ENCODE assay signal across 10 mouse cellular contexts in the genomic region with DNA sequence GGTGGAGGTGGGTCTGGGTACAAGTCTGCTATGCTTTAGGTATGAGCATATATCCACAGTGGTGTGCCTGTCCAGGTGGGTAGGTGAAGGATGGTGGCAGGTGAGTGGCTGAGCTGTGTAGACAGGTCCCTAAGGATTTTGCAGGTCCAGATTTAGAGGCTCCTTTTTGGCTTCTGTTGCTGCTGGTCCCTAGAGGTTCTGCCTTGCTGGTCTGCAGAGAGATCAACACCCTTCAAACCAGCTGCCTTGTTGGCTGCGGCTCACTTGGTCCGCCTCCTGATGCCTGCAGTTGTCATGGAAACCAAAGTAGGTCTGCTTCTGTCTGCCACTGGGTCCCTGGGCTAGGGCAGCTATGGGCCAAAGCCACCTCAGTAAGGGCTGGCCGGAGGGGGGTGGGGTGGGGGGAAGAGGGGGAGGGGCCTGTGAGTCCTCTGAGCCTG. TPM values are rescaled to one million over a fixed set of nuclear protein-coding genes. Genes with fewer than 3 reads are reported as not detected.
A peak's percentile ranks its signal among the peaks of the same experiment; 100 is the strongest.
DNase-seq lines count a peak whose midpoint lies in the region; ATAC-seq lines count a peak whose summit lies in the region.
"Had no signal": no experiment of that assay in that cellular context is flagged by ENCODE, and none has a peak within 500 bp of the region (broad histone marks: within the 10 kb centered on the region; RNA-seq: fewer than 3 reads in every experiment).

No protein-coding gene starts in this region.

- H3K9me3 ChIP-seq in neural tube, embryonic 11.5 days (ENCODE audit: control insufficient read depth, low read length) = no peaks in the 10 kb centered on the region
- H3K9me3 ChIP-seq in embryonic facial prominence, embryonic 12.5 days = no peaks in the 10 kb centered on the region
- H3K9me3 ChIP-seq in intestine, embryonic 16.5 days (ENCODE audit: control insufficient read depth, low read length) = no peaks in the 10 kb centered on the region
- no peaks in the 10 kb centered on the region for H3K9me3 ChIP-seq in neural tube, embryonic 12.5 days
- H3K9me3 ChIP-seq: liver, embryonic 15.5 days had no signal

- H3K4me2 ChIP-seq in neural tube, embryonic 11.5 days (ENCODE audit: low read depth) = no peak overlapping the region
- H3K4me2 ChIP-seq in embryonic facial prominence, embryonic 12.5 days (replicated peaks) = no peak overlapping the region
- H3K4me2 ChIP-seq in intestine, embryonic 16.5 days (ENCODE audit: low read depth, low read length) = no peak overlapping the region
- H3K4me2 ChIP-seq in neural tube, embryonic 12.5 days (replicated peaks) = no peak overlapping the region
- H3K4me2 ChIP-seq: liver, embryonic 15.5 days had no signal

- peak; percentile 69 for DNase-seq in neural tube, embryonic 11.5 days (ENCODE audit: low spot score)
- DNase-seq in neural tube, embryonic 10.5 days (ENCODE audit: extremely low spot score, low spot score) = no peak
- no peak for DNase-seq in thymus, postnatal 0 days (ENCODE audit: low spot score)
- DNase-seq in thymus, postnatal 14 days = no peak
- no peak for DNase-seq in thymus, postnatal 25 days

- no peaks in the 10 kb centered on the region for H3K27me3 ChIP-seq in neural tube, embryonic 11.5 days (ENCODE audit: control insufficient read depth, insufficient read depth, low read length)
- H3K27me3 ChIP-seq in embryonic facial prominence, embryonic 12.5 days = peaks cover 18% of the 10 kb centered on the region
- no peaks in the 10 kb centered on the region for H3K27me3 ChIP-seq in intestine, embryonic 16.5 days (replicated peaks; ENCODE audit: control insufficient read depth, insufficient read depth, low read length)
- H3K27me3 ChIP-seq in neural tube, embryonic 12.5 days (replicated peaks) = peaks cover 9% of the 10 kb centered on the region

- peaks cover 13% of the 10 kb centered on the region for H3K4me1 ChIP-seq in neural tube, embryonic 11.5 days (ENCODE audit: control insufficient read depth, insufficient read depth, low read length)
- peaks cover 13% of the 10 kb centered on the region for H3K4me1 ChIP-seq in embryonic facial prominence, embryonic 12.5 days
- no peaks in the 10 kb centered on the region for H3K4me1 ChIP-seq in intestine, embryonic 16.5 days (ENCODE audit: control insufficient read depth, insufficient read depth, low read length)
- H3K4me1 ChIP-seq in neural tube, embryonic 12.5 days = peaks cover 17% of the 10 kb centered on the region
- H3K4me1 ChIP-seq: liver, embryonic 15.5 days had no signal

- H3K36me3 ChIP-seq in neural tube, embryonic 11.5 days (ENCODE audit: control insufficient read depth, insufficient read depth, low read length) = no peaks in the 10 kb centered on the region
- H3K36me3 ChIP-seq in embryonic facial prominence, embryonic 12.5 days = no peaks in the 10 kb centered on the region
- no peaks in the 10 kb centered on the region for H3K36me3 ChIP-seq in intestine, embryonic 16.5 days (ENCODE audit: control insufficient read depth, insufficient read depth, low read length)
- no peaks in the 10 kb centered on the region for H3K36me3 ChIP-seq in neural tube, embryonic 12.5 days
- H3K36me3 ChIP-seq: liver, embryonic 15.5 days had no signal

- H3K9ac ChIP-seq in neural tube, embryonic 11.5 days (ENCODE audit: low read length) = no peak overlapping the region
- H3K9ac ChIP-seq in embryonic facial prominence, embryonic 12.5 days = no peak overlapping the region
- no peak overlapping the region for H3K9ac ChIP-seq in intestine, embryonic 16.5 days (ENCODE audit: low read depth, low read length)
- H3K9ac ChIP-seq in neural tube, embryonic 12.5 days = no peak overlapping the region
- H3K9ac ChIP-seq: liver, embryonic 15.5 days had no signal

- 8% methylated on average over 3 of the region's 3 CpGs for WGBS in neural tube, embryonic 11.5 days
- WGBS in embryonic facial prominence, embryonic 12.5 days = 4% methylated on average over 3 of the region's 3 CpGs
- 6% methylated on average over 3 of the region's 3 CpGs for WGBS in intestine, embryonic 16.5 days
- 6% methylated on average over 3 of the region's 3 CpGs for WGBS in neural tube, embryonic 12.5 days

- ATAC-seq in neural tube, embryonic 11.5 days (ENCODE audit: insufficient read depth, low FRiP score, low TSS enrichment) = peak; percentile 87
- ATAC-seq in embryonic facial prominence, embryonic 12.5 days (ENCODE audit: insufficient number of reproducible peaks, insufficient read depth, low FRiP score, low TSS enrichment) = peak; percentile 69; the same call in 1 of the 2 replicates
- 0 out of 2 replicates have a peak, but pooled peaks have one; percentile 31 for ATAC-seq in intestine, embryonic 16.5 days
- ATAC-seq in neural tube, embryonic 12.5 days (ENCODE audit: low FRiP score, low read depth) = peak; percentile 80

- no peak overlapping the region for H3K4me3 ChIP-seq in neural tube, embryonic 11.5 days (ENCODE audit: low read depth, low read length)
- no peak overlapping the region for H3K4me3 ChIP-seq in embryonic facial prominence, embryonic 12.5 days
- no peak overlapping the region for H3K4me3 ChIP-seq in intestine, embryonic 16.5 days (ENCODE audit: low read length)
- no peak overlapping the region for H3K4me3 ChIP-seq in neural tube, embryonic 12.5 days
- H3K4me3 ChIP-seq: liver, embryonic 15.5 days had no signal

- H3K27ac ChIP-seq in neural tube, embryonic 11.5 days (ENCODE audit: low read depth, low read length) = no peak overlapping the region; the same call in 1 of the 2 replicates
- no peak overlapping the region for H3K27ac ChIP-seq in embryonic facial prominence, embryonic 12.5 days
- no peak overlapping the region for H3K27ac ChIP-seq in intestine, embryonic 16.5 days (ENCODE audit: low read length)
- no peak overlapping the region for H3K27ac ChIP-seq in neural tube, embryonic 12.5 days
- H3K27ac ChIP-seq: liver, embryonic 15.5 days had no signal

RNA-seq across cellular contexts. Expression of gene 4931429L15Rik, which starts 18.1 kb away (rescaled TPM):
- not detected in 2 replicates for polyA plus RNA-seq in neural tube, embryonic 11.5 days (2014; fragmentation: Nextera tagmentation; extraction: Ambion mirVana)
- not detected in 2 replicates for polyA plus RNA-seq in embryonic facial prominence, embryonic 12.5 days (2016; fragmentation: Nextera tagmentation; extraction: Ambion mirVana)
- 0.11 TPM in 1 of 2 replicates, not detected in the other for polyA plus RNA-seq in intestine, embryonic 16.5 days (2015; fragmentation: Nextera tagmentation; extraction: Ambion mirVana)
- 0.18 TPM in 1 of 2 replicates, not detected in the other for polyA plus RNA-seq in neural tube, embryonic 12.5 days (2016; fragmentation: Nextera tagmentation; extraction: Ambion mirVana)
- not detected in 2 replicates for polyA plus RNA-seq in thymus, postnatal 0 days (2015; fragmentation: Nextera tagmentation; extraction: Ambion mirVana)
- polyA plus RNA-seq: gonadal fat pad, adult 2 months; liver, embryonic 15.5 days had no signal

RNA-seq across cellular contexts. Expression of gene Bud13, which starts 55.1 kb away (rescaled TPM):
- polyA plus RNA-seq in neural tube, embryonic 11.5 days (2014; fragmentation: Nextera tagmentation; extraction: Ambion mirVana) = 26.4 and 28.5 TPM in 2 replicates
- polyA plus RNA-seq in embryonic facial prominence, embryonic 12.5 days (2016; fragmentation: Nextera tagmentation; extraction: Ambion mirVana) = 34.6 and 35.7 TPM in 2 replicates
- 17.0 and 19.4 TPM in 2 replicates for polyA plus RNA-seq in intestine, embryonic 16.5 days (2015; fragmentation: Nextera tagmentation; extraction: Ambion mirVana)
- polyA plus RNA-seq in neural tube, embryonic 12.5 days (2016; fragmentation: Nextera tagmentation; extraction: Ambion mirVana) = 20.4 and 21.7 TPM in 2 replicates
- 19.5 and 19.6 TPM in 2 replicates for polyA plus RNA-seq in thymus, postnatal 0 days (2015; fragmentation: Nextera tagmentation; extraction: Ambion mirVana)

Comparison
In these comparisons a context has a peak if more than half of its experiments do, and no peak if none do; other contexts are left out.
1. ATAC-seq: peak in every context shown above with its lines; median percentile 87 in neural tube, embryonic 11.5 days; 80 in neural tube, embryonic 12.5 days; 69 in embryonic facial prominence, embryonic 12.5 days; 31 in intestine, embryonic 16.5 days.